Mouse (Mus musculus) heart, adult 10 weeks (tissue): Measurements from ENCODE around the gene Chrm3. TPM values are rescaled to one million over a fixed set of nuclear protein-coding genes. Genes with fewer than 3 reads are reported as not detected.

ENCODE experiments used
- polyA plus RNA-seq: library from polyadenylated mRNA; stranded (reverse); fragments of 350-450 nt; fragmentation: Illumina TruSeq; extraction: RNeasy Lipid Tissue Mini Kit (QIAGEN cat#74804); gene quantifications from one replicate; pipeline ENCODE4 v1.2.3, GENCODE M21; 2014; ENCODE audit warnings: low read depth, low replicate concordance

Chrm3 gene
- 0.81 TPM for polyA plus RNA-seq

DNA sequence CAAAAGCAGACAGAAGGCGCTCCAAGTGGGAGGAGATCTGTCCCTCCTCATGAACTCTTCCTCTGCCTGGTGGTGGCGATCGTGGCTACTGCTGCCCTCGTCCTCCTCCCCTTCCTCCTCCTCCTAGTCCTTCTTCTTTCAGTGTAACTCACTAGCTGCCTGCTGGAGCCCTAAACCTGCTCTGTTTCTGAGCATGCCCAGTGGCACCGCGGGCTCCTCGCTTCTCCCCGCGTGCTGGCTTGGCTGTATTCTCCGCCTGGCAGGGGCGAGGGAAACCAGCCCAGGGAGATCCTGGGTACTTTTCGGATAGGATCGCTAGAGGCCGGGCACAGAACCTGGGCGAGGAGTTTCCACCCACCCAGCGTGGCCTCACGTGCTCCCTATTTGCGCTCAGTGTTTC is at the start of gene Chrm3:
Gene Chrm3, minus strand, starts transcription at position 71 of the 400 bp plus-strand sequence.

